8 mouse cellular contexts compared by ENCODE assay signal in the genomic region with DNA sequence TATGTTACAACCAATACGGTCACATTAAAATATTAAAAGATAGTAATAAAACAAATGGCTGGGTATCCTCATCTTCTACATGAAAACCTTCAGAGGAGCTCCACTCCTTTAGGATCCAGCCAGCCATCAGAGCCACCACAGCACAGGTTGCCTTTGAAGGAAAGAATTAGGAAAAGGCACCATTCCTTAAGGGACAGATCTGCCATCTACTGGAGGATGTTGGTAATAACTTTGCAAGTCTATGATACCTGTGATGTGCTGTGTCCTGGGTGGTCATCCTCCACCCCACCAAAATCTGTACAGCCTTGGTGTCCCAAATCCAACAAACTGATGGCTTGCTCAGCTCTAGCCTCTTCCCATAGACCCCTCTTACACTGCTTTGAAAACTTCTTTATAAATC.
DNase-seq lines count a peak whose midpoint lies in the region; ATAC-seq lines count a peak whose summit lies in the region.

No protein-coding gene starts in this region.

- H3K9me3 ChIP-seq in intestine, embryonic 14.5 days (ENCODE audit: control insufficient read depth, low read length): no peaks in the 10 kb centered on the region
- H3K9me3 ChIP-seq in intestine, embryonic 15.5 days: no peaks in the 10 kb centered on the region

- H3K4me2 ChIP-seq in intestine, embryonic 14.5 days (ENCODE audit: low read length): no peak overlapping the region
- H3K4me2 ChIP-seq in intestine, embryonic 15.5 days (replicated peaks): no peak overlapping the region

- 0 out of 2 replicates have a peak, but pooled peaks have one; percentile 36 for ATAC-seq in intestine, embryonic 14.5 days (replicated peaks; ENCODE audit: low FRiP score, low TSS enrichment, low read depth)
- no peak for ATAC-seq in intestine, embryonic 15.5 days
- ATAC-seq in monocyte, adult 5-6 weeks (replicated peaks; ENCODE audit: insufficient number of reproducible peaks, low FRiP score, low TSS enrichment, poor library complexity, severe bottlenecking): no peak

- 69% methylated on average over 1 of the region's 1 CpGs for WGBS in intestine, embryonic 14.5 days
- 76% methylated on average over 1 of the region's 1 CpGs for WGBS in intestine, embryonic 15.5 days

- no peak overlapping the region for H3K9ac ChIP-seq in intestine, embryonic 14.5 days (ENCODE audit: low read length)
- H3K9ac ChIP-seq in intestine, embryonic 15.5 days: no peak overlapping the region

- H3K36me3 ChIP-seq in intestine, embryonic 14.5 days (ENCODE audit: control insufficient read depth, insufficient read depth, low read length): no peaks in the 10 kb centered on the region
- no peaks in the 10 kb centered on the region for H3K36me3 ChIP-seq in intestine, embryonic 15.5 days

- H3K4me3 ChIP-seq in intestine, embryonic 14.5 days (ENCODE audit: low read depth, low read length): no peak overlapping the region
- no peak overlapping the region for H3K4me3 ChIP-seq in intestine, embryonic 15.5 days (replicated peaks)

- no peaks in the 10 kb centered on the region for H3K27me3 ChIP-seq in intestine, embryonic 14.5 days (replicated peaks; ENCODE audit: control insufficient read depth, insufficient read depth, low read length)
- no peaks in the 10 kb centered on the region for H3K27me3 ChIP-seq in intestine, embryonic 15.5 days (replicated peaks)

- H3K27ac ChIP-seq in intestine, embryonic 14.5 days (ENCODE audit: low read depth): no peak overlapping the region
- H3K27ac ChIP-seq in intestine, embryonic 15.5 days: no peak overlapping the region

- no peak for DNase-seq in intestine, embryonic 14.5 days (ENCODE audit: low spot score)
- DNase-seq in A20 (ENCODE audit: low read depth, low spot score) (peak; percentile 10), R1 (ENCODE audit: low read depth, low spot score) (peak; percentile 31)
- peak; percentile 18 for DNase-seq in hindlimb bud, embryonic 11.5 days (ENCODE audit: extremely low spot score, low read depth, low spot score)
- DNase-seq in ovary, postnatal 36 days (ENCODE audit: low spot score): no peak
- no peak for DNase-seq in adrenal gland, postnatal 14 days

- no peaks in the 10 kb centered on the region for H3K4me1 ChIP-seq in intestine, embryonic 14.5 days (replicated peaks; ENCODE audit: control insufficient read depth, insufficient read depth, low read length)
- H3K4me1 ChIP-seq in intestine, embryonic 15.5 days (replicated peaks): no peaks in the 10 kb centered on the region

Comparison
In these comparisons a context has a peak if more than half of its experiments do, and no peak if none do; other contexts are left out.
1. DNase-seq: peak in A20 (single experiment), R1 (single experiment) and hindlimb bud, embryonic 11.5 days (single experiment); none in intestine, embryonic 14.5 days (single experiment), ovary, postnatal 36 days (single experiment) and adrenal gland, postnatal 14 days (single experiment).